17 mouse cellular contexts compared by ENCODE assay signal in the genomic region with DNA sequence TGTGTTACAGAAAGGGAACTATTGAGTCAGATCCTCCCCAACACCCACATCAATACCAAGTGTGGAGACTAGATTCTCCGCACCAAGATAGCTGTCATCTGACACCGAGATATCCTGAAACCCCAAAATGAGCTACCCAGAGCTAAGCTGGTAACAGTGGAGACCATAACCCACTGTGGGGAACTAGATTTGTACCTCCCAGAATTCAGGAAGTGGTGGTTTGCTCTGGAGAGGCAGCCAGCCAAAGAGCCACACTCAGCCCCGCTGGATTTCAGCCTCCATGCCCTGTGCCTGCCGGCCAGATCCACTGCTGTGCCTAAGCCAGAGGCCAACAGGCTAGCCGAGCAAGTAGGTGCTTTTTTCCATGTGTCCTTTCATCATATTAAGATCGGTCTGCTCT. TPM values are rescaled to one million over a fixed set of nuclear protein-coding genes. Genes with fewer than 3 reads are reported as not detected.
DNase-seq lines count a peak whose midpoint lies in the region; ATAC-seq and TF ChIP-seq lines count a peak whose summit lies in the region.
"Had no signal": no experiment of that assay in that cellular context is flagged by ENCODE, and none has a peak within 500 bp of the region (broad histone marks: within the 10 kb centered on the region; RNA-seq: fewer than 3 reads in every experiment).

No protein-coding gene starts in this region.

- H3K36me3 ChIP-seq in midbrain, embryonic 11.5 days (ENCODE audit: control insufficient read depth, insufficient read depth, low read length), result no peaks in the 10 kb centered on the region
- H3K36me3 ChIP-seq in midbrain, postnatal 0 days (ENCODE audit: insufficient read depth, low read length), result no peaks in the 10 kb centered on the region
- H3K36me3 ChIP-seq in myocyte (ENCODE audit: control insufficient read depth, insufficient read depth), result no peaks in the 10 kb centered on the region
- H3K36me3 ChIP-seq: hindbrain, embryonic 13.5 days had no signal

- TF ChIP-seq CTCF in midbrain, postnatal 0 days (IDR thresholded peaks at IDR 0.05), result no peak

- peak; percentile 95 for DNase-seq in heart, adult 11 months
- DNase-seq in heart, postnatal 25 days (ENCODE audit: low spot score), result no peak
- DNase-seq in midbrain, embryonic 11.5 days (ENCODE audit: low spot score, missing footprints), result peak; percentile 28
- DNase-seq in midbrain, postnatal 0 days (ENCODE audit: low spot score), result no peak
- no peak for DNase-seq in retina, postnatal 1 day
- no peak for DNase-seq in right cerebral cortex, postnatal 14 days
- DNase-seq: adrenal gland, postnatal 10 days; cerebellum, adult 18-20 months; kidney, adult 11 months; layer of hippocampus, adult 9-11 months; left cerebral cortex, postnatal 4 days; thymus, postnatal 36 days had no signal

- no peak for ATAC-seq in midbrain, embryonic 11.5 days (ENCODE audit: low FRiP score)
- no peak for ATAC-seq in midbrain, postnatal 0 days (ENCODE audit: low FRiP score)
- peak; percentile 82 to 84 for ATAC-seq in hematopoietic stem cell, adult 5-6 weeks (replicated peaks in 1 of 2; ENCODE audit: insufficient read depth in 1 of 2, low FRiP score in 2 of 2, low TSS enrichment in 1 of 2, low read depth in 1 of 2, poor library complexity in 2 of 2, severe bottlenecking in 2 of 2)

- H3K9ac ChIP-seq in midbrain, embryonic 11.5 days (ENCODE audit: low read length), result no peak overlapping the region
- H3K9ac ChIP-seq in midbrain, postnatal 0 days (replicated peaks; ENCODE audit: low read length, poor library complexity, severe bottlenecking), result no peak overlapping the region
- H3K9ac ChIP-seq: hindbrain, embryonic 13.5 days had no signal

- H3K27ac ChIP-seq in midbrain, embryonic 11.5 days (ENCODE audit: low read depth, low read length), result no peak overlapping the region
- no peak overlapping the region for H3K27ac ChIP-seq in midbrain, postnatal 0 days (ENCODE audit: low read depth, low read length)
- H3K27ac ChIP-seq: forebrain, embryonic 10.5 days; hindbrain, embryonic 13.5 days had no signal

- TF ChIP-seq POLR2A in myocyte (IDR thresholded peaks at IDR 0.05; ENCODE audit: insufficient read length, low read depth), result no peak

- no peak overlapping the region for H3ac ChIP-seq in myocyte (ENCODE audit: control insufficient read depth, insufficient read length)

- peaks cover 65% of the 10 kb centered on the region for H3K79me2 ChIP-seq in myocyte (ENCODE audit: control insufficient read depth, insufficient read depth)

- peaks cover 8% of the 10 kb centered on the region; the same call in 1 of the 2 replicates for H3K4me1 ChIP-seq in midbrain, embryonic 11.5 days (ENCODE audit: control insufficient read depth, insufficient read depth, low read length)
- H3K4me1 ChIP-seq in midbrain, postnatal 0 days (ENCODE audit: insufficient read depth, low read length), result no peaks in the 10 kb centered on the region

- H3K27me3 ChIP-seq in midbrain, embryonic 11.5 days (ENCODE audit: control insufficient read depth, insufficient read depth, low read length), result no peaks in the 10 kb centered on the region
- no peaks in the 10 kb centered on the region for H3K27me3 ChIP-seq in midbrain, postnatal 0 days (ENCODE audit: insufficient read depth, low read length)
- no peaks in the 10 kb centered on the region for H3K27me3 ChIP-seq in myocyte (ENCODE audit: control insufficient read depth, insufficient read depth, insufficient read length)
- H3K27me3 ChIP-seq: hindbrain, embryonic 13.5 days had no signal

- no peak overlapping the region for H3K4me3 ChIP-seq in midbrain, embryonic 11.5 days (ENCODE audit: low read depth, low read length)
- no peak overlapping the region for H3K4me3 ChIP-seq in midbrain, postnatal 0 days (ENCODE audit: low read depth, low read length)
- no peak overlapping the region for H3K4me3 ChIP-seq in myocyte
- H3K4me3 ChIP-seq: forebrain, embryonic 10.5 days; hindbrain, embryonic 13.5 days had no signal

- intact Hi-C loops in heart, postnatal 25 days (cut with DNase I), result no loop called here

- 79% methylated on average over 6 of the region's 6 CpGs for WGBS in midbrain, embryonic 11.5 days
- 74% methylated on average over 6 of the region's 6 CpGs for whole genome bisulfite sequencing in midbrain, postnatal 0 days

- no peak overlapping the region for H3K4me2 ChIP-seq in midbrain, embryonic 11.5 days
- H3K4me2 ChIP-seq in midbrain, postnatal 0 days (ENCODE audit: low read depth, low read length, poor library complexity, severe bottlenecking), result no peak overlapping the region
- H3K4me2 ChIP-seq in myocyte (ENCODE audit: low read depth), result peak overlapping the region; percentile 68
- H3K4me2 ChIP-seq: heart, embryonic 11.5 days; hindbrain, embryonic 13.5 days had no signal

- H3K9me3 ChIP-seq in midbrain, embryonic 11.5 days (ENCODE audit: control insufficient read depth, low read length), result no peaks in the 10 kb centered on the region
- H3K9me3 ChIP-seq in midbrain, postnatal 0 days (ENCODE audit: low read length), result no peaks in the 10 kb centered on the region
- H3K9me3 ChIP-seq: forebrain, embryonic 10.5 days; hindbrain, embryonic 13.5 days had no signal

TF ChIP-seq in myocyte, 11 proteins besides CTCF, POLR2A, EP300 and RAD21:
- no peak for TF ChIP-seq MAX (IDR thresholded peaks at IDR 0.05; ENCODE audit: low read depth)
- no peak for TF ChIP-seq TCF12 (IDR thresholded peaks at IDR 0.05; ENCODE audit: insufficient read depth, poor library complexity, severe bottlenecking)
- no peak for TF ChIP-seq REST (IDR thresholded peaks at IDR 0.05; ENCODE audit: insufficient read depth, insufficient read length)
- TF ChIP-seq E2F4 (IDR thresholded peaks at IDR 0.05; ENCODE audit: insufficient read depth), result no peak

RNA-seq across cellular contexts. Expression of gene Snx8, which starts 9.8 kb away (rescaled TPM):
- 10 to 100 TPM; 12.5 to 14.0 TPM for total RNA-seq in heart, postnatal 25 days (2021)
- polyA plus RNA-seq in midbrain, embryonic 11.5 days (2014; fragmentation: Nextera tagmentation; extraction: Ambion mirVana), result 7.4 and 9.9 TPM in 2 replicates
- total RNA-seq in midbrain, postnatal 0 days (2014; rRNA removed), result 78.4 and 86.8 TPM in 2 replicates
- 46.9 and 48.9 TPM in 2 replicates for polyA plus RNA-seq in midbrain, postnatal 0 days (2015; fragmentation: Nextera tagmentation; extraction: Ambion mirVana)
- 3.4 and 5.4 TPM in 2 replicates for total RNA-seq in hematopoietic stem cell, adult 5-6 weeks (2017)
- 50.5 TPM for polyA plus RNA-seq in myocyte (2012; fragmentation: generic; extraction: Trizol)

RNA-seq across cellular contexts. Expression of gene Eif3b, which starts 39.8 kb away (rescaled TPM):
- total RNA-seq in heart, postnatal 25 days (2021), result 10 to 100 TPM; 84.8 to 87.5 TPM
- polyA plus RNA-seq in midbrain, embryonic 11.5 days (2014; fragmentation: Nextera tagmentation; extraction: Ambion mirVana), result 163 and 166 TPM in 2 replicates
- total RNA-seq in midbrain, postnatal 0 days (2014; rRNA removed), result 36.6 and 41.3 TPM in 2 replicates
- 53.7 and 54.5 TPM in 2 replicates for polyA plus RNA-seq in midbrain, postnatal 0 days (2015; fragmentation: Nextera tagmentation; extraction: Ambion mirVana)
- total RNA-seq in hematopoietic stem cell, adult 5-6 weeks (2017), result 118 and 144 TPM in 2 replicates
- 220 TPM for polyA plus RNA-seq in myocyte (2012; fragmentation: generic; extraction: Trizol)

RNA-seq across cellular contexts. Expression of gene Mrm2, which starts 47.6 kb away (rescaled TPM):
- total RNA-seq in heart, postnatal 25 days (2021), result 10 to 100 TPM; 11.0 to 12.8 TPM
- polyA plus RNA-seq in midbrain, embryonic 11.5 days (2014; fragmentation: Nextera tagmentation; extraction: Ambion mirVana), result 21.4 and 22.4 TPM in 2 replicates
- total RNA-seq in midbrain, postnatal 0 days (2014; rRNA removed), result 9.9 and 15.1 TPM in 2 replicates
- polyA plus RNA-seq in midbrain, postnatal 0 days (2015; fragmentation: Nextera tagmentation; extraction: Ambion mirVana), result 14.7 and 16.2 TPM in 2 replicates
- 5.3 and 8.9 TPM in 2 replicates for total RNA-seq in hematopoietic stem cell, adult 5-6 weeks (2017)
- 10.0 TPM for polyA plus RNA-seq in myocyte (2012; fragmentation: generic; extraction: Trizol)

RNA-seq across cellular contexts. Expression of gene Nudt1, which starts 57.8 kb away (rescaled TPM):
- total RNA-seq in heart, postnatal 25 days (2021), result 10 to 100 TPM in 1 of 2 experiments, 1 to 10 TPM in 1; 9.5 to 11.2 TPM
- 41.2 and 48.5 TPM in 2 replicates for polyA plus RNA-seq in midbrain, embryonic 11.5 days (2014; fragmentation: Nextera tagmentation; extraction: Ambion mirVana)
- total RNA-seq in midbrain, postnatal 0 days (2014; rRNA removed), result 7.6 and 10.5 TPM in 2 replicates
- polyA plus RNA-seq in midbrain, postnatal 0 days (2015; fragmentation: Nextera tagmentation; extraction: Ambion mirVana), result 16.6 and 17.9 TPM in 2 replicates
- total RNA-seq in hematopoietic stem cell, adult 5-6 weeks (2017), result 44.8 and 50.6 TPM in 2 replicates
- polyA plus RNA-seq in myocyte (2012; fragmentation: generic; extraction: Trizol), result 18.2 TPM

RNA-seq across cellular contexts. Expression of gene Mad1l1, which starts 57.9 kb away (rescaled TPM):
- 10 to 100 TPM; 10.0 to 11.0 TPM for total RNA-seq in heart, postnatal 25 days (2021)
- polyA plus RNA-seq in midbrain, embryonic 11.5 days (2014; fragmentation: Nextera tagmentation; extraction: Ambion mirVana), result 37.5 and 44.2 TPM in 2 replicates
- 25.9 and 28.5 TPM in 2 replicates for total RNA-seq in midbrain, postnatal 0 days (2014; rRNA removed)
- 33.5 and 34.0 TPM in 2 replicates for polyA plus RNA-seq in midbrain, postnatal 0 days (2015; fragmentation: Nextera tagmentation; extraction: Ambion mirVana)
- 59.8 and 70.7 TPM in 2 replicates for total RNA-seq in hematopoietic stem cell, adult 5-6 weeks (2017)
- polyA plus RNA-seq in myocyte (2012; fragmentation: generic; extraction: Trizol), result 35.6 TPM

Comparison
In these comparisons a context has a peak if more than half of its experiments do, and no peak if none do; other contexts are left out.
1. DNase-seq: peak in heart, adult 11 months (single experiment) and midbrain, embryonic 11.5 days (single experiment); none in heart, postnatal 25 days (single experiment), midbrain, postnatal 0 days (single experiment), retina, postnatal 1 day (single experiment) and right cerebral cortex, postnatal 14 days (single experiment).
2. ATAC-seq: peak in hematopoietic stem cell, adult 5-6 weeks (2 of 2); none in midbrain, embryonic 11.5 days (single experiment) and midbrain, postnatal 0 days (single experiment).